Mouse (Mus musculus): ENCODE results near the gene Atg9a. TPM values are rescaled to one million over a fixed set of nuclear protein-coding genes. Genes with fewer than 3 reads are reported as not detected.
A peak's percentile ranks its signal among the peaks of the same experiment; 100 is the strongest.

The Atg9a gene
- total RNA-seq, 1 experiment, result 17.2 TPM

DNA sequence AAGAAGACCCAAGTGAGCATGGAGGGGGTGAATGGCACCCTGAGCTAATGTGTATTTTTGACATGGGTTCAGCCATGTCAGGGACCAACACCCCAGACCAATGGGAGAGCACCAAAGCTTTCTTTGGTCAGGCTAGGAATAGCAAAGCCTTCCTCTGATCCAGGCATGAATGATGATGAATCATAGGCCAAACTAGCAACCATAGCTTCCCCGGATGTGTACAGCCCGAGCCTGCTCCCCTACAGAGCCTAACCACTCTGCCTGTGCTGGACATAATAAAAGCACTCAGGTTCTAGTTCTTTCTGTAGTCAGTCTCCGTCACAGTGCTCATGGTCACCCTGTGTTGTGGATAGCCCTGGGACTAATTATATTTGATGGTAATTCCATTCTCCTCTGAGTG lies 29.5 kb upstream of the Atg9a start:
- no peaks in the 10 kb centered on the region for H3K9me3 ChIP-seq (ENCODE audit: control insufficient read depth, insufficient read depth, low read depth, low read length)
- peaks cover 12 to 31% of the 10 kb centered on the region in 2 experiments for H3K4me1 ChIP-seq (ENCODE audit: control insufficient read depth in 2 of 2, insufficient read depth in 2 of 2, low read length in 2 of 2, poor library complexity in 1 of 2)
- peaks cover 9% of the 10 kb centered on the region; the same call in 1 of the 2 replicates for H3K36me3 ChIP-seq (ENCODE audit: control insufficient read depth, insufficient read depth, low read length, poor library complexity, severe bottlenecking)
- no peak overlapping the region for H3K4me3 ChIP-seq (ENCODE audit: insufficient read depth in 1 of 2, low read depth in 1 of 2, low read length in 2 of 2, poor library complexity in 1 of 2, severe bottlenecking in 1 of 2)
- DNase-seq (ENCODE audit: low read depth, low spot score), result no peak
- H3K9ac ChIP-seq (ENCODE audit: insufficient read depth, low read depth, low read length, poor library complexity, severe bottlenecking), result no peak overlapping the region
- in situ Hi-C loops (cut with MboI; ENCODE audit: low sequenced_read_pairs in 2 of 2, unreplicated experiment in 2 of 2), result no loop called here
- no peak for TF ChIP-seq ZC3H11A (IDR thresholded peaks at IDR 0.05; ENCODE audit: borderline replicate concordance, low read depth, low read length)
- no peak for TF ChIP-seq CHD2 (IDR thresholded peaks at IDR 0.05; ENCODE audit: low read depth, low read length)
- TF ChIP-seq ZNF384 (IDR thresholded peaks at IDR 0.05; ENCODE audit: low read depth, low read length), result no peak
- no peak for TF ChIP-seq HCFC1 (IDR thresholded peaks at IDR 0.05; ENCODE audit: borderline replicate concordance, insufficient read depth, low read length)
- TF ChIP-seq MAFK (IDR thresholded peaks at IDR 0.05; ENCODE audit: insufficient read depth, low read depth, low read length), result no peak
- H3K27ac ChIP-seq (ENCODE audit: insufficient read depth, low read depth, low read length, poor library complexity, severe bottlenecking), result no peak overlapping the region

DNA sequence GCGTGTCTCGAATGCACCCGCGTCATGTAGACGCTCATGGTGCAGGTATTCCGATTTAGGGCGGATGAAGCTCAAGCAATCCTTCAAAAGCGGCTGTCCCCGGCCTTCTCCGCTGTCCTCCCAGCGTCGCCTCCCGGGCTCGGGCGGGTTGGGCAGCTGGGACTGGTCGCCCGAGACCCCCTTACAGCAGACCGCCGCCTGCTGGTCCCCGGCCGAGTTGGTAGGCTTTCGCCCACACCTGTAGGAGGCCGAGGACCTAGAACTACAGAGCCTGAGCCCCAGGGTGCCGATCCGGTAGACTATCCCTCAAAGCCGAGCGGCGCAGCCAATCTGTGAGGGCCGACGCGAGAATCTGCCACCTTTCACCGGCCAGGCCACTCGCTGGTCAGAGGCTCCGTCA lies 27.5 kb upstream of the Atg9a start, which contains the start of gene Tuba4a:
Gene Tuba4a (minus strand): TSS at position 335 of the 400 bp plus-strand sequence.
- Histone ChIP-seq H3K4me1 (ENCODE audit: control insufficient read depth in 2 of 2, insufficient read depth in 2 of 2, low read length in 2 of 2, poor library complexity in 1 of 2) (peaks cover 12 to 28% of the 10 kb centered on the region in 2 experiments), H3K27ac (ENCODE audit: insufficient read depth, low read depth, low read length, poor library complexity, severe bottlenecking) (no peak within 1 kb of the TSS), H3K4me3 (ENCODE audit: insufficient read depth in 1 of 2, low read depth in 1 of 2, low read length in 2 of 2, poor library complexity in 1 of 2, severe bottlenecking in 1 of 2) (peak within 1 kb of the TSS; percentile 70 to 97), H3K36me3 (ENCODE audit: control insufficient read depth, insufficient read depth, low read length, poor library complexity, severe bottlenecking) (peaks cover 27% of the 10 kb centered on the region), H3K9ac (ENCODE audit: insufficient read depth, low read depth, low read length, poor library complexity, severe bottlenecking) (peak within 1 kb of the TSS; percentile 74), H3K9me3 (ENCODE audit: control insufficient read depth, insufficient read depth, low read depth, low read length) (no peaks in the 10 kb centered on the region)
- DNase-seq (ENCODE audit: low read depth, low spot score), result no peak
- in situ Hi-C loops (cut with MboI; ENCODE audit: low sequenced_read_pairs in 2 of 2, unreplicated experiment in 2 of 2), result no loop called here
- TF ChIP-seq ZC3H11A (IDR thresholded peaks at IDR 0.05; ENCODE audit: borderline replicate concordance, low read depth, low read length) (no peak), MAFK (IDR thresholded peaks at IDR 0.05; ENCODE audit: insufficient read depth, low read depth, low read length) (no peak), CHD2 (IDR thresholded peaks at IDR 0.05; ENCODE audit: low read depth, low read length) (no peak), HCFC1 (IDR thresholded peaks at IDR 0.05; ENCODE audit: borderline replicate concordance, insufficient read depth, low read length) (no peak), ZNF384 (IDR thresholded peaks at IDR 0.05; ENCODE audit: low read depth, low read length) (no peak)

DNA sequence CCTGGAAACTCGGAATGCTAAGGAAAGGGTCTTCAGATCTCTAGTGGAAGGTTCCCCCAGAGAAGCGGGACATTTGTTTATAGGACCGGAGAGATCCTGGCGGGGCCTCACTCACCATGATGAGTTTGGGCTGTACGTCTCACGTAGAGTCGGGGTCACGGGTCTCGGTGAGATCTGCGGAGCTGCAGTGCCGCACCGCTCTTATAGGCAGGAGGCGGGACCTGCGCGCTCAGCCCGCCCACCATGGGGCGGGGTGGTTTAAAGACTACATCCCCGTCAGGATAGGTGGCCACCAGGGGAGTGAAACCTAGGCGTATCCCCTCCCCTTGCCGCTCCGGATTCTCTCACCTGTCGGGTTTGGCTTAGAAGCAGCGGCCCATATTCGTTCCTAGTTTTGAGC lies 27.1 kb upstream of the Atg9a start:
- Histone ChIP-seq H3K36me3 (ENCODE audit: control insufficient read depth, insufficient read depth, low read length, poor library complexity, severe bottlenecking) (peaks cover 31% of the 10 kb centered on the region), H3K9me3 (ENCODE audit: control insufficient read depth, insufficient read depth, low read depth, low read length) (no peaks in the 10 kb centered on the region), H3K4me3 (ENCODE audit: insufficient read depth in 1 of 2, low read depth in 1 of 2, low read length in 2 of 2, poor library complexity in 1 of 2, severe bottlenecking in 1 of 2) (peak overlapping the region; percentile 70 to 97), H3K27ac (ENCODE audit: insufficient read depth, low read depth, low read length, poor library complexity, severe bottlenecking) (no peak overlapping the region), H3K9ac (ENCODE audit: insufficient read depth, low read depth, low read length, poor library complexity, severe bottlenecking) (peak overlapping the region; percentile 74), H3K4me1 (ENCODE audit: control insufficient read depth in 2 of 2, insufficient read depth in 2 of 2, low read length in 2 of 2, poor library complexity in 1 of 2) (peaks cover 12 to 29% of the 10 kb centered on the region in 2 experiments)
- in situ Hi-C loops (cut with MboI; ENCODE audit: low sequenced_read_pairs in 2 of 2, unreplicated experiment in 2 of 2), result no loop called here
- peak; percentile 78 for DNase-seq (ENCODE audit: low read depth, low spot score)
- TF ChIP-seq ZC3H11A (IDR thresholded peaks at IDR 0.05; ENCODE audit: borderline replicate concordance, low read depth, low read length), result no peak
- TF ChIP-seq MAFK (IDR thresholded peaks at IDR 0.05; ENCODE audit: insufficient read depth, low read depth, low read length), result 0 out of 2 replicates have a peak, but pooled peaks have one; percentile 1
- no peak for TF ChIP-seq CHD2 (IDR thresholded peaks at IDR 0.05; ENCODE audit: low read depth, low read length)

DNA sequence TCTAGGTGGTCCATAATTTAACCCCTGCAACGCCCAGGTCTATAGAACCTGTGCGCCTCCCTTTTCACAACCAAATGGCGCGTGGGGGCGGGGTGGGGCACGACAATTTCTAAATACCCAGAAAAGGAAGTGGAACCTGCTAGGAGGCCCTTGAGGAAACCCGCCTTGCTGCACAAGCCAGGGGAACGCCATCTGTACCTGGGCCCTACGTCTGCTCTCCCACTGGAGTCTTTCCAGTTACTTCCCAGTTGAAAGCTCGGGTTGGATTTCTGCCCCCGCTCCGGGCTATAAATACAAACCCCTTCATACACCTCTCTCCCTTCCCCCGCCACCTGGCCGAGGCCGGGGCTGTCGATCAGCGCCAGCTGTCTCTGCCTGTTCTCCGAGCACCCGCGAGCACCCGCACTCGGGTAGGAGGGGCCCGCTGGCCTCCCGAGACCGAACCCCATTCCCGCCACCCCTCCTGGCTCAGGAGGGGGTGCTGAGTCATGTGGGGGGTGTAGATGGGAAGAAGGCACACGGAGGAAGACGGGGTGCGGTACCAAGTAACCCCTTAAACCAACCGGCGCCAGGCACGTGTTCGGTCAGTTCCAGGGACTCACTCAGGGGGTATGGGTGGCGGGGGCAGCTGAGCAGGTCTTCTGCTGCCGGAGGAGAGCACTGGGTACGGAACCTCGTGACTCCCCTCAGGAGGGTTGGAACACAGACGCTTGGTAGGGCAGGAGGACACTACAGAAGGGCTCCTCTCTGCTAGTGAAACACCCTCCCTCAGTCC lies 26.4 kb upstream of the Atg9a start:
- in situ Hi-C loops (cut with MboI; ENCODE audit: low sequenced_read_pairs in 2 of 2, unreplicated experiment in 2 of 2), result no loop called here
- peak overlapping the region; percentile 70 to 97 for H3K4me3 ChIP-seq (ENCODE audit: insufficient read depth in 1 of 2, low read depth in 1 of 2, low read length in 2 of 2, poor library complexity in 1 of 2, severe bottlenecking in 1 of 2)
- no peaks in the 10 kb centered on the region for H3K9me3 ChIP-seq (ENCODE audit: control insufficient read depth, insufficient read depth, low read depth, low read length)
- H3K36me3 ChIP-seq (ENCODE audit: control insufficient read depth, insufficient read depth, low read length, poor library complexity, severe bottlenecking), result peaks cover 37% of the 10 kb centered on the region
- H3K27ac ChIP-seq (ENCODE audit: insufficient read depth, low read depth, low read length, poor library complexity, severe bottlenecking), result no peak overlapping the region
- peak overlapping the region; percentile 74 for H3K9ac ChIP-seq (ENCODE audit: insufficient read depth, low read depth, low read length, poor library complexity, severe bottlenecking)
- TF ChIP-seq HCFC1 (IDR thresholded peaks at IDR 0.05; ENCODE audit: borderline replicate concordance, insufficient read depth, low read length) (no peak), MAFK (IDR thresholded peaks at IDR 0.05; ENCODE audit: insufficient read depth, low read depth, low read length) (0 out of 2 replicates have a peak, but pooled peaks have one; percentile 2), ZNF384 (IDR thresholded peaks at IDR 0.05; ENCODE audit: low read depth, low read length) (no peak), ZC3H11A (IDR thresholded peaks at IDR 0.05; ENCODE audit: borderline replicate concordance, low read depth, low read length) (no peak)
- H3K4me1 ChIP-seq (ENCODE audit: control insufficient read depth in 2 of 2, insufficient read depth in 2 of 2, low read length in 2 of 2, poor library complexity in 1 of 2), result peaks cover 11 to 29% of the 10 kb centered on the region in 2 experiments
- DNase-seq (ENCODE audit: low read depth, low spot score), result no peak

All from ES-E14 (cell line).